Mouse (Mus musculus) forebrain, embryonic 14.5 days (tissue): ENCODE results near the gene Msx2. TPM values are rescaled to one million over a fixed set of nuclear protein-coding genes. Genes with fewer than 3 reads are reported as not detected.

ENCODE experiments used
- ATAC-seq: fragments of 200-750 bp; cut with Nextera tagmentation; 2 replicates; pipeline ENCODE4 v1.8.0; 2017; ENCODE audit warnings: mild to moderate bottlenecking, moderate library complexity
- DNase-seq: peaks from one replicate; pipeline ENCODE4 v3.0.0-alpha.2; 2015; ENCODE audit warnings: low spot score
- H3K27ac ChIP-seq: fragments of 300-500 bp; sonication (generic); 2 replicates; pipeline ENCODE4 v1.5.1; 2014; ENCODE audit warnings: low read depth, mild to moderate bottlenecking, control low read depth, low read length, moderate library complexity
- H3K27me3 ChIP-seq: fragments of 300-500 bp; sonication (generic); replicated peaks from 2 replicates; pipeline ENCODE4 v1.6.1; 2014; ENCODE audit warnings: low read length, control low read depth, mixed read lengths; ENCODE audit not compliant: control insufficient read depth, insufficient read depth
- H3K36me3 ChIP-seq: fragments of 300-500 bp; sonication (generic); 2 replicates; pipeline ENCODE4 v1.6.1; 2014; ENCODE audit warnings: low read length, control low read depth; ENCODE audit not compliant: control insufficient read depth, insufficient read depth
- H3K4me1 ChIP-seq: fragments of 300-500 bp; sonication (generic); 2 replicates; pipeline ENCODE4 v1.6.1; 2014; ENCODE audit warnings: antibody characterized with exemption, low read length, control low read depth; ENCODE audit not compliant: control insufficient read depth, insufficient read depth
- H3K4me2 ChIP-seq: fragments of 300-500 bp; sonication (generic); 2 replicates; pipeline ENCODE4 v1.6.1; 2014; ENCODE audit warnings: mild to moderate bottlenecking, control low read depth, low read length
- H3K4me3 ChIP-seq: fragments of 300-500 bp; sonication (generic); 2 replicates; pipeline ENCODE4 v1.5.1; 2014; ENCODE audit warnings: low read depth, low read length, control low read depth
- H3K9ac ChIP-seq: fragments of 300-500 bp; sonication (generic); 2 replicates; pipeline ENCODE4 v1.6.1; 2014; ENCODE audit warnings: mild to moderate bottlenecking, low read length, control low read depth, moderate library complexity
- H3K9me3 ChIP-seq: fragments of 300-500 bp; sonication (generic); replicated peaks from 2 replicates; pipeline ENCODE4 v1.6.1; 2016; ENCODE audit warnings: low read length, control low read depth, mixed read lengths; ENCODE audit not compliant: control insufficient read depth
- WGBS: fragments of 180-500 bp; shearing (Covaris S2); extraction: QIAGEN DNeasy Blood & Tissue Kit; methylation state at CpG from one replicate; pipeline ENCODE4 v1.1.7; 2014; 5-methylcytosine and 5-hydroxymethylcytosine counted together
- polyA plus RNA-seq: library from polyadenylated mRNA; unstranded; fragments of >200 nt; fragmentation: Nextera tagmentation; extraction: Ambion mirVana; gene quantifications from 2 replicates; pipeline ENCODE4 v1.2.1, GENCODE M21; 2014

The Msx2 gene
- 0.44 and 0.70 TPM in 2 replicates for polyA plus RNA-seq

DNA sequence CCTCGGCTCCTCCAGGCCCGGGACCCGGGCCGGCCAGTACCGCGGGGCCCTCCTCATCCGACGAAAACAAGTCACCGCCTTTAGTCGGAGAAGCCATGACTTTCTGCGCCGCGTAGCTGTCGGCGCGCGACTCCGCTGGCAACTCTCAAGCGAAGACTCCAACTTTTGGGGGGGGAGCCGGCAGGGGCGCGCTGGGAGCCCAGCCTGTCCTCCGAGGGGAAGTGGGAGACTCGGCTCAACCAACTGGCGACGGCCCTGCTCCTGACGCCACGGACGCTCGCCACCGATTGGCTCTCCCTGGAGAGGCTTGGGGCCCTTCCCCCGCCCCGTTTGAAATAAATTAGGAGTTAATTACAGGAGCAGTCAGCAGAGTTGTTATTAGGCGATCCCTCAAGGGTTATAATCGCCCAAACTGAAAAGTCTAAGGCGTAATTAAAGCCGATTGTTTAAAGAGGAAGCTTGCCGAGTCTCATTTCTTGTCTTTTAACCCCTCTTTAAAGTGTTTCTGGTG, at the start of gene Msx2:
Gene Msx2, minus strand, starts transcription at position 461 of the 511 bp plus-strand sequence.
- H3K9ac ChIP-seq, result peak within 1 kb of the TSS; percentile 41

DNA sequence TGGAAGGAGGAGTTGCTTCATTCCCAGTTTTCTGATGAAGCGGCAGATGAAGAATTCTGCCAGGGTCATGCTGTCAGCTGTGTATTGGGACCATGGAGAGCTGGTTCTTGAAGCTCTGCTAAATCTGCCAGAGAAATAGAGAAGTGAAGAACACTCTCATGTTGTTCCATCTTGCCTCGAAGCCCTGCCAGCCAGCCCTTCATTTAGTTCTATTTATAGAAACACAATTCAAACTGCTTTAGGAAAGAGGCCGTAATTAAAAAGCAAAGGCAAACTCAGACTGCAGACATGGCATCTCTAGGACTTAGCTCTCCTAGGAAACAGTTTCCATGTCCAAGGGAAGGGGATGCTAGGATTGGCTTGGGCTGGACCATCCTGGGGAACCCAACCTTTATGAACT, 48.6 kb upstream of the Msx2 start:
- Histone ChIP-seq H3K27ac (no peak overlapping the region), H3K4me1 (peaks cover 25% of the 10 kb centered on the region), H3K36me3 (no peaks in the 10 kb centered on the region), H3K9me3 (no peaks in the 10 kb centered on the region), H3K4me2 (no peak overlapping the region), H3K9ac (no peak overlapping the region), H3K27me3 (no peaks in the 10 kb centered on the region), H3K4me3 (no peak overlapping the region)
- ATAC-seq (no peak), DNase-seq (peak; percentile 51)
- 38% methylated on average over 3 of the region's 3 CpGs for WGBS

More for the DNA sequence above, at the start of gene Msx2:
- Histone ChIP-seq H3K27ac (no peak within 1 kb of the TSS), H3K36me3 (no peaks in the 10 kb centered on the region), H3K9me3 (no peaks in the 10 kb centered on the region), H3K4me2 (peak within 1 kb of the TSS; percentile 69), H3K4me3 (peak within 1 kb of the TSS; percentile 37), H3K4me1 (peaks cover 13% of the 10 kb centered on the region), H3K27me3 (peaks cover 99% of the 10 kb centered on the region)
- under 1% methylated on average over 38 of the region's 38 CpGs for WGBS
- peak; percentile 91 for DNase-seq
- ATAC-seq, result peak; percentile 97

DNA sequence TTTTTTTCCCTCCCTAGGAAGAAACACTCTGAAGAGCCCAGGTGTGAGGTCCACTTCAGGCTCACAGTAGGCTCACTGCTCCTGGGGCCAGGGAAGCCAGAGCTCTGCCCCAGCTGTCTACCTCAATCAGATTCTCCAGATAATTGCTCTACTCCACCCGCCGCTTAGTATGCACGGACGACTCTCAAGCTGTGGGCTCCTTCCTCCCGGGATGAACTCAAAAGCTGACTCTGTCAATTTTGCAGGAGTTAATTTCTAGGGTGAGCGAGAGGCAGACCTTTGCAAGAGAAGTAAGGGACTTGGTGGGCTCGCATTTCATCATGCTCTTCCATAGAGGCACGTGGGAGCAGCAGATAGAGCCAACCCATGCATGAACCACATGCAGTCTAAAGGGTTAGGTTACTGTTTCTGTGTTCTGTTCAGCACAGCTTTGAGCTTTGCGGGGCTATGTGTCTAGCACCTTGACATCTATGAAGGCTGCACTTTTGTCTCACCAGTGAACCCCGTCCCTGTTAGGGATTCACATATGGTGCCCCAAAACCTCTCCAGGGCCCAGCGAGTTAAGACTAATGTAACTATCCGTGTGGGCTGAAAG, 47.6 kb upstream of the Msx2 start:
- no peak overlapping the region for H3K9ac ChIP-seq
- 0 out of 2 replicates have a peak, but pooled peaks cover 4% of the 10 kb centered on the region for H3K9me3 ChIP-seq
- no peaks in the 10 kb centered on the region for H3K36me3 ChIP-seq
- H3K4me2 ChIP-seq, result no peak overlapping the region
- H3K4me1 ChIP-seq, result peaks cover 25% of the 10 kb centered on the region
- H3K4me3 ChIP-seq, result no peak overlapping the region
- no peak overlapping the region for H3K27ac ChIP-seq
- peak; percentile 23 for DNase-seq
- no peak for ATAC-seq
- WGBS, result 38% methylated on average over 12 of the region's 12 CpGs
- no peaks in the 10 kb centered on the region for H3K27me3 ChIP-seq

DNA sequence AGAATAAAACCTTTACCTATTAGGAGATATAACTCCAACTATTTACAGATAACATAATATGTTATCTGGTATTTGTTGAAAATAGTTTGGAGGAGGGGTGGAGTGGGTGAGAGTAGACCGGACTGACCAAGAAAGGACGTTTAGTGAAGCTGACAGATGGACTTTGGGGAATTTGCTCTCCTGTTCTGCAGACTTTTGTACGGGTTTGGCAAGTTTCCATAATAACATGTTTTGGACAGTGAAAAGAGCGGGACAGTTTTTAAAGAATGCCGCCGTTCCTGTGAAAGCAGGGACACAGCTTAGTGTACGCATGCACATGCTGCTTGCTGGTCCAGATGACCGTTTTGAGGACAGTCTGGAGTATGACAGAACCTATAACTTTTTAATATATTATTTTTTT, 46.9 kb upstream of the Msx2 start:
- H3K9me3 ChIP-seq, result 0 out of 2 replicates have a peak, but pooled peaks cover 4% of the 10 kb centered on the region
- WGBS, result 46% methylated on average over 8 of the region's 8 CpGs
- H3K4me3 ChIP-seq, result no peak overlapping the region
- no peaks in the 10 kb centered on the region for H3K36me3 ChIP-seq
- H3K27me3 ChIP-seq, result no peaks in the 10 kb centered on the region
- peaks cover 25% of the 10 kb centered on the region for H3K4me1 ChIP-seq
- no peak for ATAC-seq
- H3K9ac ChIP-seq, result no peak overlapping the region
- peak; percentile 40 for DNase-seq
- H3K4me2 ChIP-seq, result no peak overlapping the region
- H3K27ac ChIP-seq, result no peak overlapping the region

DNA sequence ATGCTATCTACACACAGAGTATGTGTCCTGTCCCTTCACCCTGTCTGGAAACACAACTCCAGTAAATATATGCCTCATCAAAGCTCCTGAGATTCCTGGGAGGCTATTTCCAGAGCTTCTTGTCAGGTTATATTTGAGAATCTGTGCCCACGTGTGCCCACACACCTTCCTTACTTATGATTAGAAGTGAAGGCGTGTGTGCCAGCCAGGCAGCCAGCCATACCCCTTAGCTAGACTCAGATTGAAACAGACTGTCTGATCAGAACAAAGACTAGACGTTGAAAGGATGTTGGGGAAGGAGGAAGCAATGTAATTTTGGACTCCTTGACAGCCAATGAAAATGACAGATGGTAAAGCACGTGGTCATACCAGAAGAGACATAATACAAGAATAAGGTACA, 45.4 kb upstream of the Msx2 start:
- no peaks in the 10 kb centered on the region for H3K36me3 ChIP-seq
- no peak overlapping the region for H3K4me2 ChIP-seq
- ATAC-seq (no peak), DNase-seq (peak; percentile 14)
- WGBS, result 54% methylated on average over 4 of the region's 4 CpGs
- H3K4me1 ChIP-seq, result peaks cover 25% of the 10 kb centered on the region
- no peak overlapping the region for H3K27ac ChIP-seq
- H3K9me3 ChIP-seq, result 0 out of 2 replicates have a peak, but pooled peaks cover 4% of the 10 kb centered on the region
- no peak overlapping the region for H3K4me3 ChIP-seq
- H3K27me3 ChIP-seq, result no peaks in the 10 kb centered on the region
- no peak overlapping the region for H3K9ac ChIP-seq

DNA sequence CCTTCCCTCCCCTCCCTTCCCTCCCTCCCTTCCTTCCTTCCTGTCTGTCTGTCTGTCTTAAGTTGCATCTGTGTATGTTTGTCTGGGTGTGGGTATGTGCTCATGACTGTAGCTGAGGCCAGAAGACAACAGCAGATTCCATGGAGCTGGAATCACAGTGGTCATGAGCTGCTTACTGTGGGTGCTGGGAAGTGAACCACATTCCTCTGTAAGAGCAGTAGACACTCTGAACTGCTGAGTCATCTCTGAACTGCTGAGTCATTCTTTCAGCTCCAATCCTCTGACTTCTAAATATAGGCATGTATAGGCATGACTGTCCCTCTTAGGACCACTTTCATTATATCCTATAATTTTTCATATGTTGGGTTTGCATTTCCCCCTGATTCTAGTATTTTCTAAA, 41.7 kb upstream of the Msx2 start:
- H3K9me3 ChIP-seq, result 0 out of 2 replicates have a peak, but pooled peaks cover 4% of the 10 kb centered on the region
- H3K36me3 ChIP-seq, result no peaks in the 10 kb centered on the region
- no peaks in the 10 kb centered on the region for H3K27me3 ChIP-seq
- DNase-seq, result no peak
- no peak overlapping the region for H3K9ac ChIP-seq
- H3K27ac ChIP-seq, result no peak overlapping the region
- no peak overlapping the region for H3K4me3 ChIP-seq
- no peak for ATAC-seq
- H3K4me1 ChIP-seq, result no peaks in the 10 kb centered on the region
- H3K4me2 ChIP-seq, result no peak overlapping the region

DNA sequence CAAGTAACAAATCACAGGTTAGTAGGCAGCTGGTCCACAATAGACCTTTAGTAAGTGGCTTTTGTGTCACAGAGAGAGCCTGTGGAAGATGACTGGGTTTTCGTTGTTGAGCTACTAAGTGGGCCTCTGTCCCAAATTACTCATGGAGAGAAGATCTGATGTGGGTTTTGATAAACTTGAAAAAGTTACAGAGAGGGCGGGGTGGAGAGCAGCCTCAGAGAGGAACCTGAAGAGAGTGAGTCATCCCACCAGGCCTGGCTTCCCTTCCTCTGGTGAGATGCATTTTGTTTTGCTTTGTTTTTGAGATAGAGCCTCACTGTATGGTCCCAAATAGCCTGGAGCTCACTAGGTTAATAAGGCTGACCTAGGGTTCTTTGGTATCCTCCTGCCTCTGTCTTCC, 38.5 kb upstream of the Msx2 start:
- DNase-seq (no peak), ATAC-seq (no peak)
- Histone ChIP-seq H3K9me3 (0 out of 2 replicates have a peak, but pooled peaks cover 4% of the 10 kb centered on the region), H3K4me3 (no peak overlapping the region), H3K9ac (no peak overlapping the region), H3K36me3 (no peaks in the 10 kb centered on the region), H3K4me1 (no peaks in the 10 kb centered on the region), H3K4me2 (no peak overlapping the region), H3K27ac (no peak overlapping the region), H3K27me3 (no peaks in the 10 kb centered on the region)
- 71% methylated on average over 2 of the region's 2 CpGs for WGBS

DNA sequence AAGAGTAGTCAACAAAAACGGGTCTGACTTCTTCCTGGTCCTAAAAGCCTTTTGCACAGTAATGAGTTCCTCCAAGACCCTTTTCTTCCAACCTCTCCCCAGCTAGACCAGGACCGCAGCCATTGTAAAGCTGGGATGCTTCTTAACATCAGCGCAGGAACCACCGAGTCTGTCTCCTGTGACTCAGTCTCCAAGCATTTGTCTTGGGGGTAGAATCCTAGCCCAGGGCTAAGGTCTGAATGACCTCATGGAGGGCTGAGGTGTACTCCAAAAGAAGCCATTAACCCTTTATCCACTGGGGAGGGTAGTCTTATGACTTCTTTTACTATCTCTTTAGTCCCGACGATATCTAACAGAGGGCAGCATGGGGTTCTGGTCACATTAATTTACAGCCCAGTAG, 29.5 kb upstream of the Msx2 start:
- H3K9ac ChIP-seq, result no peak overlapping the region
- no peak overlapping the region for H3K4me2 ChIP-seq
- H3K9me3 ChIP-seq, result no peaks in the 10 kb centered on the region
- no peak overlapping the region for H3K4me3 ChIP-seq
- ATAC-seq (no peak), DNase-seq (no peak)
- WGBS, result 29% methylated on average over 6 of the region's 6 CpGs
- peaks cover 14% of the 10 kb centered on the region for H3K4me1 ChIP-seq
- H3K36me3 ChIP-seq, result no peaks in the 10 kb centered on the region
- H3K27me3 ChIP-seq, result no peaks in the 10 kb centered on the region
- no peak overlapping the region for H3K27ac ChIP-seq

DNA sequence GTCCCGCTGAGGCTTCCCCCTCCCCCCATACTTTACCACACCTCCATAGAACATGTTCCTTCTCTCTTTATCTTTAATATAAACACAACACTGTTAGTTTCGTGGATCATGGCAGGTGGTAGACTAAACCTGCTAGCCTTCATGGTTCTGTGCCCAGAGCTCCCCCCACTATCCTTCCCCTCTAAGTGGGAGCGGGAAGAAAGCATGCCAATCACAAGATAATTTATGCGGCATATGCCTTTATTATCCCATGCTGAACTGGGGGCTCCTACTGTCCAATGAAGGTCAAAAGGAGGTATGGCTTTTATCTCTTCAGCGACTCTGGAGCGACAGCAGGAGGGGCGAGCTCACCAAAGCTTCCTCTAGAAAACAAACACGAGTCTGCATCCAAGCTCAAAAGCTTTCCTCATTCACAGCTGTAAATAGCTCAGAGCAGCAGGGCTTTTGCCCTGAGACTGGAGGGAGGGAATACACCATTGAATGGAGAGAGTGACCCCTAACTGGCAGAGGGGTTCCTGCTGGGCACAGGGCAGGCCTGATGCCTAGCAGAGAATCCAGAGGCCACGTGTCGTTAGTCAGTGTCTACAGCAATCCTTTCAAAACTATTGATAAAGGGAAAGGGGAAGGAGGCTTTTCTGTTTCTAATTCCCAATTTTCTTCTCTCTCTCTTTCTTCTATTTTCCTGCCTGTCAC, 28.8 kb upstream of the Msx2 start:
- Histone ChIP-seq H3K27ac (no peak overlapping the region), H3K36me3 (no peaks in the 10 kb centered on the region), H3K4me3 (no peak overlapping the region), H3K9ac (peak overlapping the region; percentile 3; the same call in 1 of the 2 replicates), H3K27me3 (no peaks in the 10 kb centered on the region), H3K4me1 (peaks cover 14% of the 10 kb centered on the region), H3K9me3 (no peaks in the 10 kb centered on the region), H3K4me2 (peak overlapping the region; percentile 30)
- peak; percentile 84 for ATAC-seq
- DNase-seq, result peak; percentile 71
- 4% methylated on average over 10 of the region's 10 CpGs for WGBS
